Mouse (Mus musculus) liver, embryonic 13.5 days (tissue): ENCODE data around the gene Prss30. TPM values are rescaled to one million over a fixed set of nuclear protein-coding genes. Genes with fewer than 3 reads are reported as not detected.

Experiments used
- ATAC-seq: fragments of 200-750 bp; cut with Nextera tagmentation; 2 replicates; pipeline ENCODE4 v1.8.0; 2017; ENCODE audit warnings: low read depth, mild to moderate bottlenecking, moderate number of reproducible peaks, moderate library complexity
- DNase-seq: peaks from one replicate; pipeline ENCODE4 v3.0.0; 2022
- H3K27ac ChIP-seq: fragments of 300-500 bp; sonication (generic); 2 replicates; pipeline ENCODE4 v1.5.1; 2015; ENCODE audit warnings: moderate library complexity, mild to moderate bottlenecking, inconsistent platforms
- H3K27me3 ChIP-seq: fragments of 300-500 bp; sonication (generic); 2 replicates; pipeline ENCODE4 v1.6.1; 2015; ENCODE audit warnings: mild to moderate bottlenecking, inconsistent platforms
- H3K36me3 ChIP-seq: fragments of 300-500 bp; sonication (generic); 2 replicates; pipeline ENCODE4 v1.6.1; 2015; ENCODE audit warnings: mild to moderate bottlenecking, inconsistent platforms
- H3K4me1 ChIP-seq: fragments of 300-500 bp; sonication (generic); replicated peaks from 2 replicates; pipeline ENCODE4 v1.6.1; 2015; ENCODE audit warnings: inconsistent platforms
- H3K4me2 ChIP-seq: fragments of 300-500 bp; sonication (generic); 2 replicates; pipeline ENCODE4 v1.6.1; 2015; ENCODE audit warnings: inconsistent platforms, mild to moderate bottlenecking, moderate library complexity
- H3K4me3 ChIP-seq: fragments of 300-500 bp; sonication (generic); replicated peaks from 2 replicates; pipeline ENCODE4 v1.5.1; 2015; ENCODE audit warnings: mild to moderate bottlenecking, inconsistent platforms
- H3K9ac ChIP-seq: fragments of 300-500 bp; sonication (generic); 2 replicates; pipeline ENCODE4 v1.6.1; 2015; ENCODE audit warnings: mild to moderate bottlenecking, inconsistent platforms
- H3K9me3 ChIP-seq: fragments of 300-500 bp; sonication (generic); replicated peaks from 2 replicates; pipeline ENCODE4 v1.6.1; 2016; ENCODE audit warnings: inconsistent platforms
- WGBS: fragments of 180-500 bp; shearing (Covaris S2); methylation state at CpG from one replicate; pipeline ENCODE4 v1.1.7; 2015; ENCODE audit not compliant: insufficient replicate concordance; 5-methylcytosine and 5-hydroxymethylcytosine counted together
- polyA plus RNA-seq: library from polyadenylated mRNA; unstranded; fragments of >200 nt; fragmentation: Nextera tagmentation; extraction: Ambion mirVana; gene quantifications from 2 replicates; pipeline ENCODE4 v1.2.1, GENCODE M21; 2015

The Prss30 gene
- polyA plus RNA-seq, 1 experiment from 2014 or later: not detected

DNA sequence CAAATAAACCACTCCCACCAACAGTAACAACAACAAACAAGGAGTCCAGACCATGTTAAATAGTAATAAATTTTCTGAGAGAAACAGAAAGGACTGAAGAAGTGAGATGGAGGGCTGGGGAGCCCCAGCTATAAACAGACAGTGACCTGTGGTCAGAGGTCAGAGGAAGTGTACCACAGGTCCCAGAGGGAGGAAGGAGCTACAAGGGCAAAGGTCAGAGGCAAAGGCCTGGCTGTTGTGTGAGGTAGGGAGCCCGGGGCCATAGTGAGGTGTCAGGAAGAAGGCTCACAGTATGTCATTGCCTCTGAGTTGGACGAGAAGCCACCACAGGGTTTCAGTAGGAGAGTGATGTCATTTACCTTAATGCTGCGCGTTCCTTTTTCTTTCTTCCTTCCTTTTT, 2.5 kb upstream of the Prss30 start:
- no peak overlapping the region for H3K27ac ChIP-seq
- DNase-seq (no peak), ATAC-seq (no peak)
- no peaks in the 10 kb centered on the region for H3K9me3 ChIP-seq
- WGBS: 37% methylated on average over 4 of the region's 4 CpGs
- no peak overlapping the region for H3K4me3 ChIP-seq
- H3K4me1 ChIP-seq: peaks cover 3% of the 10 kb centered on the region; the same call in 1 of the 2 replicates
- H3K36me3 ChIP-seq: no peaks in the 10 kb centered on the region
- no peak overlapping the region for H3K9ac ChIP-seq
- 0 out of 2 replicates have a peak, but pooled peaks cover 4% of the 10 kb centered on the region for H3K27me3 ChIP-seq
- H3K4me2 ChIP-seq: no peak overlapping the region

DNA sequence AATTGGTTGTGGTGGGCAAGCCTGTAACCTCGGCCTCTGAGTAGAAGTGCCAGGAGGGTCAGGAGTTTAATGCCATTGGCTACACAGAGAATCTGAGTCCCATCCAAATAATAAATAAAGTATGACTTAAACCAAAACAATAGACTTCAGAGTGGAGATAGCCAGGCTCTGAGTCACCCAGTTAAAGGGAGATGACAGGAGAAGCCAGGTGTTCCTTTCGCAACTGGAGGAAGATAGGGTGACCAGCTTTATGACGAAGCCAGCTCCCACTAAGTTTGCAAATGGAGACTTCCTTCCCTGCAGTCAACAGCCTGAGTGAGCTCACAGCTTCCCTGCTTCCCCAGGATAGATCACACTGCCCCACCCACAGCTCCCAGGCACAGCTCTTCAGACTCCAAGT, 895 bp downstream of the Prss30 start:
- WGBS: 55% methylated on average over 3 of the region's 3 CpGs
- DNase-seq (no peak), ATAC-seq (no peak)
- H3K27me3 ChIP-seq: no peaks in the 10 kb centered on the region
- no peaks in the 10 kb centered on the region for H3K36me3 ChIP-seq
- H3K4me1 ChIP-seq: peaks cover 3% of the 10 kb centered on the region; the same call in 1 of the 2 replicates
- no peak overlapping the region for H3K27ac ChIP-seq
- H3K9ac ChIP-seq: no peak overlapping the region
- no peaks in the 10 kb centered on the region for H3K9me3 ChIP-seq
- no peak overlapping the region for H3K4me2 ChIP-seq
- H3K4me3 ChIP-seq: no peak overlapping the region

- DNase-seq (no peak), ATAC-seq (no peak)
- Histone ChIP-seq H3K9me3 (no peaks in the 10 kb centered on the region), H3K4me3 (no peak overlapping the region), H3K27ac (no peak overlapping the region), H3K4me2 (no peak overlapping the region), H3K4me1 (no peaks in the 10 kb centered on the region), H3K36me3 (no peaks in the 10 kb centered on the region), H3K9ac (no peak overlapping the region), H3K27me3 (no peaks in the 10 kb centered on the region)
- 63% methylated on average over 4 of the region's 4 CpGs for WGBS
These were observed 3.7 kb downstream of the Prss30 start for GRCm38 (mm10) chr17:23976665-23977064.

- WGBS: 62% methylated on average over 9 of the region's 9 CpGs
- Histone ChIP-seq H3K4me3 (no peak overlapping the region), H3K4me2 (no peak overlapping the region), H3K9me3 (no peaks in the 10 kb centered on the region), H3K27me3 (no peaks in the 10 kb centered on the region), H3K9ac (no peak overlapping the region), H3K27ac (no peak overlapping the region), H3K36me3 (no peaks in the 10 kb centered on the region), H3K4me1 (no peaks in the 10 kb centered on the region)
- DNase-seq: no peak
- ATAC-seq: no peak
These were observed 9.1 kb downstream of the Prss30 start for GRCm38 (mm10) chr17:23971315-23971714.

- Histone ChIP-seq H3K9me3 (no peaks in the 10 kb centered on the region), H3K4me1 (no peaks in the 10 kb centered on the region), H3K36me3 (no peaks in the 10 kb centered on the region), H3K4me3 (no peak overlapping the region), H3K27me3 (no peaks in the 10 kb centered on the region), H3K4me2 (no peak overlapping the region), H3K9ac (no peak overlapping the region), H3K27ac (no peak overlapping the region)
- DNase-seq (peak; percentile 25), ATAC-seq (no peak)
- WGBS: 0% methylated on average over 1 of the region's 1 CpGs
These were observed 11.1 kb downstream of the Prss30 start for GRCm38 (mm10) chr17:23969231-23969630.

DNA sequence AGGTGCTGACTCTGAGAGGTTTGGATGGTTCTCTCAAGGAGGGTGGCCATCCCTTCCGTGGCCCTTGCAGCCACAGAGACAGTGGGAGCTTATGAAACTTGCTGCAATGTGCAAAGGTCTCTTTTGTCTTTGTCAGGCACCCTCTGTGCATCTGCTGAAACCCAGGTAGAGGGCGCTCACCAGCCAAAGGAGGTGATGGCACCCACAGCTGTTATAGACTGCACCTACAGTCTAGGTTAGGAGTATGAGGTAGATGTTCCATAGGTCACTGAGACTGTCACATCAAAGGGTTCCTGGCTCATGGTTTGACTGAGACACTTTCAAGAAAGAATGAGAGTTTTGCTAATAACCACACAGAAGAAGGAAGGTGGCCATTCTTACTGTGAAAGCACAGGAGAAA, 11.6 kb downstream of the Prss30 start:
- no peaks in the 10 kb centered on the region for H3K9me3 ChIP-seq
- no peak overlapping the region for H3K27ac ChIP-seq
- ATAC-seq (no peak), DNase-seq (no peak)
- no peaks in the 10 kb centered on the region for H3K36me3 ChIP-seq
- no peak overlapping the region for H3K4me2 ChIP-seq
- no peaks in the 10 kb centered on the region for H3K27me3 ChIP-seq
- no peak overlapping the region for H3K4me3 ChIP-seq
- no peak overlapping the region for H3K9ac ChIP-seq
- no peaks in the 10 kb centered on the region for H3K4me1 ChIP-seq
- WGBS: 35% methylated on average over 2 of the region's 2 CpGs

DNA sequence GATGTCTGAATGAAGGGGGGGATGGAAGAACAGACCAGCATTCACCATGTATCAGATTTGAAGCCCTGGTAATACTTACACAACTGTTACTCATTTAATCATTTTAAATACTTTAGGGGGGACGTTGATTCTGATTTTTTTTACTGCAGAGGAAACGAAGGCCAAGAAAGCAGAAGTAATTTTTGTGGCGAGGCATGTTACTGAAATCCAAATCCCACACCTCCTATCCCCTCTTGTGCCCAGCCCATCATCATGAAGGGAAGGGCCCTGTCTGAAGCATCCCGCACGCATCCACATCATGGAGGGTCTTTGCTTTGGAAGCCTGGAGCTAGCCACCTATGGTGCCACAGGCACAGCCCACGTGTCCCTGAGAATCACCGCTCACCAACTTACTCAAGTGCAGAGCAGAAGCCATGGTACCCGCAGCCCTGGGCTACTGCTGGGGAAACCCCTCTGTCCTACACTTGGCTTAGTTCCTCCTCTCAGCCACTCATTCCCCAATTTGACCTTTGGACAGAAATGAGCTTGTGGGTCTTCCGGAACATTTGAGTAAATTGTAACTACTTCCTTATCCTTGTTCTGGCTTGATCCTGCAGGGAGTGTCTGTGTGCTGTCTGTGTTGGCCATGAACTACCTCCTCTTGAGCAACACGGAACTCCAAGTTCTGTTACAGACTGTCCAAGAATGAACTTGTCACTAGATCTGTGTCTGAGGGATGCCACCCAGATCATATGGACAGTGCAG, 13.5 kb downstream of the Prss30 start:
- H3K27me3 ChIP-seq: no peaks in the 10 kb centered on the region
- H3K36me3 ChIP-seq: no peaks in the 10 kb centered on the region
- ATAC-seq (no peak), DNase-seq (no peak)
- no peak overlapping the region for H3K27ac ChIP-seq
- H3K4me1 ChIP-seq: no peaks in the 10 kb centered on the region
- 36% methylated on average over 10 of the region's 10 CpGs for WGBS
- H3K9ac ChIP-seq: no peak overlapping the region
- H3K4me2 ChIP-seq: no peak overlapping the region
- H3K4me3 ChIP-seq: no peak overlapping the region
- H3K9me3 ChIP-seq: no peaks in the 10 kb centered on the region

DNA sequence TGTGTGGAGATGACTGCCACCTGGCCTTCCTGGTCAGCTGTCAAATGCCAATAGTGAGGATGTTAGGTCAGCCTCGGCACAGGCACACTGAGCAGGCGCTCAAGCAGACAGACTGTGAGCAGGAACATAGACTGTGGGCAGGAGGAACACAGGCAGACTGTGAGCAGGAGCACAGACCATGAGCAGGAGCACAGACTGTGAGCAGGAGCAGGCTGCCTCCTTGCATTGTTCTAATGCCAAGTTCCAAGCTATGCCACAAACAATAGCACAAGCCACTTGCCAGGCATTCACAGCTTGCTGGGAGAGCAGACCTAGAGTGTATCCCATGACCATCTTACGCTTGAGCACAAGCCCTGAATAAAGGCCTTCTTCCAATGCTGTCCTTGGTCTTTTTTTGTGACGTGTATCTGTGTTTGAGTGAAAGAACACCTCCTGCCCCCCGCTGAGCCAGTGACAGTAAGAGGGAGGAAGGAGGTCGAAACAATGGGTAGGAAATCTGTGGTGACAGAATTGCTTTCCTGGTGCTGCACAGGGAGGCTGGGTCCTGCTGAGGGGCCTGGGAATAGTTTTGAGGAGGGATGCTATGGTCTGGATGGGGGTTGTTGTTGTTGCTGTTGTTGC, 14.5 kb downstream of the Prss30 start:
- Histone ChIP-seq H3K4me1 (no peaks in the 10 kb centered on the region), H3K4me3 (no peak overlapping the region), H3K9me3 (no peaks in the 10 kb centered on the region), H3K4me2 (no peak overlapping the region), H3K9ac (no peak overlapping the region), H3K36me3 (no peaks in the 10 kb centered on the region), H3K27me3 (no peaks in the 10 kb centered on the region), H3K27ac (no peak overlapping the region)
- ATAC-seq: no peak
- no peak for DNase-seq
- 37% methylated on average over 6 of the region's 6 CpGs for WGBS

GRCm38 (mm10) chr17:23961573-23962122, 18.7 kb downstream of the Prss30 start:
- DNase-seq: no peak
- ATAC-seq: no peak

DNA sequence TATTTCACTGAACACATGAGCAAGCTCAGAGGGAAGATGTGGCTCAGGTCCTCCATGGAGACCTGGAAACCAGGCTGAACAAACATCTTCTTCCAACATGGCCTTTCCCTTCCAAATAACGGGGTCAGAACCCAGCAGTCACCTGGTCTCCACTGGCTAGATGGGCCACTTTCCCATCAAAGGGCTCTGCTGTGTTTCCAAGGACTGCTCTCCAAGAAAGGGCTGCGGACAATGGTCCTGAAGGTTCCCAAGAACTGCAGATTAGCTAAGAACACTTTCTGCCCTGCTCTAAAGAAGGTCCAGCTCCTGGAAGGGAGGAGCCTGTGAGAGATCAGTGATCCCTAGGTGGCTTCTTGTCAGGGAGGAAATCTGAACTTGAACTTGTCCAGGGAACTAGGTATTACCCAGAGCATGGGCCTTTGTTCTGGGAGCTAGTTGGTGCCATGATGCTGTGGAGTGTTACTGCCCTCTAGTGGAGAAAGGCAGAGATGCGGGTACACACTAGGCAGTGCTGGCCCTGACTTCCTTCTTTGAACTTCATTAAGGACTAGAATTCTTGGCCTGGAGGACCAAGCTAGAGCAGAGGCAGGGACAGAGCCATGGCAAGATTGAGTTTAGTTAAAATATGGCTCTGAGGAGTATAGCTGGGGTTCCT, 20.2 kb downstream of the Prss30 start:
- Histone ChIP-seq H3K4me3 (no peak overlapping the region), H3K9me3 (no peaks in the 10 kb centered on the region), H3K4me2 (no peak overlapping the region), H3K27ac (no peak overlapping the region), H3K27me3 (no peaks in the 10 kb centered on the region), H3K36me3 (no peaks in the 10 kb centered on the region), H3K9ac (no peak overlapping the region), H3K4me1 (no peaks in the 10 kb centered on the region)
- 35% methylated on average over 3 of the region's 3 CpGs for WGBS
- DNase-seq (peak; percentile 34), ATAC-seq (0 out of 2 replicates have a peak, but pooled peaks have one; percentile 51)

More at GRCm38 (mm10) chr17:23961573-23962122, 18.7 kb downstream of the Prss30 start:
- no peak overlapping the region for H3K9ac ChIP-seq
- H3K9me3 ChIP-seq: no peaks in the 10 kb centered on the region
- no peaks in the 10 kb centered on the region for H3K27me3 ChIP-seq
- 49% methylated on average over 4 of the region's 4 CpGs for WGBS
- H3K4me1 ChIP-seq: no peaks in the 10 kb centered on the region
- no peak overlapping the region for H3K27ac ChIP-seq
- no peaks in the 10 kb centered on the region for H3K36me3 ChIP-seq
- no peak overlapping the region for H3K4me2 ChIP-seq
- no peak overlapping the region for H3K4me3 ChIP-seq

- no peaks in the 10 kb centered on the region for H3K36me3 ChIP-seq
- H3K4me1 ChIP-seq: no peaks in the 10 kb centered on the region
- no peak within 1 kb of the TSS for H3K4me3 ChIP-seq
- no peaks in the 10 kb centered on the region for H3K27me3 ChIP-seq
- ATAC-seq (no peak), DNase-seq (no peak)
- WGBS: 63% methylated on average over 5 of the region's 5 CpGs
- no peak within 1 kb of the TSS for H3K27ac ChIP-seq
- no peak within 1 kb of the TSS for H3K9ac ChIP-seq
- H3K4me2 ChIP-seq: no peak within 1 kb of the TSS
- H3K9me3 ChIP-seq: no peaks in the 10 kb centered on the region
These were observed 25.2 kb downstream of the Prss30 start, which contains the start of gene Sbpl for GRCm38 (mm10) chr17:23955174-23955573. Gene Sbpl (minus strand): TSS chr17:23955274.
